Mouse (Mus musculus): ENCODE measurements around the gene Slc7a11.

Slc7a11 gene

GRCm38 (mm10) chr3:50138319-50138718 lies 305.1 kb downstream of the Slc7a11 start:
- no peak for DNase-seq (ENCODE audit: low spot score)

GRCm38 (mm10) chr3:50132204-50132603 lies 311.2 kb downstream of the Slc7a11 start:
- DNase-seq (ENCODE audit: low spot score), result no peak

- no peak for DNase-seq (ENCODE audit: low spot score)
Measured at GRCm38 (mm10) chr3:50130319-50130718, 313.1 kb downstream of the Slc7a11 start.

GRCm38 (mm10) chr3:50121001-50121400 lies 322.4 kb downstream of the Slc7a11 start:
- DNase-seq (ENCODE audit: low spot score), result peak; percentile 35

- DNase-seq (ENCODE audit: low spot score), result no peak
Measured at GRCm38 (mm10) chr3:50116266-50116665, 327.1 kb downstream of the Slc7a11 start.

GRCm38 (mm10) chr3:50105509-50105908 lies 337.9 kb downstream of the Slc7a11 start:
- no peak for DNase-seq (ENCODE audit: low spot score)

GRCm38 (mm10) chr3:50094404-50095092 lies 348.9 kb downstream of the Slc7a11 start:
- DNase-seq (ENCODE audit: low spot score), result peak; percentile 4

GRCm38 (mm10) chr3:50076979-50077378 lies 366.4 kb downstream of the Slc7a11 start:
- DNase-seq (ENCODE audit: low spot score), result peak; percentile 77

GRCm38 (mm10) chr3:50063396-50063795 lies 380.0 kb downstream of the Slc7a11 start:
- no peak for DNase-seq (ENCODE audit: low spot score)

GRCm38 (mm10) chr3:50044666-50045065 lies 398.7 kb downstream of the Slc7a11 start:
- no peak for DNase-seq (ENCODE audit: low spot score)

GRCm38 (mm10) chr3:50044160-50044559 lies 399.3 kb downstream of the Slc7a11 start:
- no peak for DNase-seq (ENCODE audit: low spot score)

GRCm38 (mm10) chr3:50041141-50041540 lies 402.3 kb downstream of the Slc7a11 start:
- no peak for DNase-seq (ENCODE audit: low spot score)

- no peak for DNase-seq (ENCODE audit: low spot score)
Measured at GRCm38 (mm10) chr3:50035875-50036528, 407.4 kb downstream of the Slc7a11 start.

GRCm38 (mm10) chr3:50033325-50033724 lies 410.1 kb downstream of the Slc7a11 start:
- no peak for DNase-seq (ENCODE audit: low spot score)

GRCm38 (mm10) chr3:50026039-50026438 lies 417.4 kb downstream of the Slc7a11 start:
- DNase-seq (ENCODE audit: low spot score), result peak; percentile 38

- no peak for DNase-seq (ENCODE audit: low spot score)
Measured at GRCm38 (mm10) chr3:50014396-50014795, 429.0 kb downstream of the Slc7a11 start.

- no peak for DNase-seq (ENCODE audit: low spot score)
Measured at GRCm38 (mm10) chr3:50012012-50012411, 431.4 kb downstream of the Slc7a11 start.

- DNase-seq (ENCODE audit: low spot score), result no peak
Measured at GRCm38 (mm10) chr3:50003970-50004683, 439.3 kb downstream of the Slc7a11 start.

GRCm38 (mm10) chr3:50002067-50002466 lies 441.3 kb downstream of the Slc7a11 start:
- DNase-seq (ENCODE audit: low spot score), result no peak

- DNase-seq (ENCODE audit: low spot score), result no peak
Measured at GRCm38 (mm10) chr3:50001635-50002034, 441.8 kb downstream of the Slc7a11 start.

GRCm38 (mm10) chr3:49992891-49993290 lies 450.5 kb downstream of the Slc7a11 start:
- no peak for DNase-seq (ENCODE audit: low spot score)

GRCm38 (mm10) chr3:49987236-49987635 lies 456.2 kb downstream of the Slc7a11 start:
- no peak for DNase-seq (ENCODE audit: low spot score)

GRCm38 (mm10) chr3:49984795-49985194 lies 458.6 kb downstream of the Slc7a11 start:
- no peak for DNase-seq (ENCODE audit: low spot score)

Measured in embryo, embryonic 10 days (tissue).